Mouse (Mus musculus) left cerebral cortex, adult 8-10 months (tissue): ENCODE measurements at regions not wholly inside any gene's neighbourhood (a gene's known extent, or its start where the extent isn't known, plus 50 kb on each side); places are given as distances from the start of the nearest gene placed in this dataset.

Experiments used
- DNase-seq, 2 experiments: peaks; one replicate each; pipeline ENCODE4 v3.0.0; 2022; ENCODE audit warnings: low spot score in 2 of 2

DNA sequence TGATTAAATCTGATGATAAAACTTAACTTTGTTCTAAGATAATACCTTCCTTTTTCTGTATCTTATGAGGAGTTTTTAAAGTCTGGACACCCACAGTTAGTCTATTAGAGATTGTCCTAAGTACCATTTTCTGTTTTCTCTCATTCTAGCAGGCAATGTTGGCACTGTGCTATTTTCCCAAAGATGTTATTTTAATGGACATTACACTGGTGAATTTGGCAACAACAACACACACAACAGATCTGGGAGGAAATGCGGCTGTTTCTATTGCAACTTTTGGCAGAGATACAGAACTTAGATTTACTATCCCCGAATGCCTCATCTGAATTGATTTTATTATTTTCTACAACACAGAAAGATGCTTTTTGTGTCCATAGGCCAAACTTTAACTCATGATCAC lies 720.9 kb downstream of the Dach1 start:
- DNase-seq, result no peak

DNA sequence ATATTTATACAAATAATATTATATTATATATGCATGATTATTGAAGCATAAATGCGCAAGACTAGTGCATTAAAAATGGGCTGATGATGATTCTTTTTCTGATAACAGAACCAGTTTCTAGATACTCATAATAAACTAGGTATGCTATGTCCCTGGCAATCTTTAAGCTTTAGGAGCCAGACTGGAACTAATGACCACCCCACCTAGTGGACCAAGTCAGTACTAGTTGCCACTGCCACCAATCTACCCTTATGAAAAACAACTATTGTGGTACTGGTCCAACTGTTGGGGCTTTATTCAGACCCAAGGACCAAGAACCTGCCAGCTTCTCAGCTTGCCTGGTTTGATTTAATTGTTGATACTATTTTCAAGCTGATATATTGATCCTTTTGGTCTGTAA lies 722.8 kb downstream of the Dach1 start:
- no peak for DNase-seq

DNA sequence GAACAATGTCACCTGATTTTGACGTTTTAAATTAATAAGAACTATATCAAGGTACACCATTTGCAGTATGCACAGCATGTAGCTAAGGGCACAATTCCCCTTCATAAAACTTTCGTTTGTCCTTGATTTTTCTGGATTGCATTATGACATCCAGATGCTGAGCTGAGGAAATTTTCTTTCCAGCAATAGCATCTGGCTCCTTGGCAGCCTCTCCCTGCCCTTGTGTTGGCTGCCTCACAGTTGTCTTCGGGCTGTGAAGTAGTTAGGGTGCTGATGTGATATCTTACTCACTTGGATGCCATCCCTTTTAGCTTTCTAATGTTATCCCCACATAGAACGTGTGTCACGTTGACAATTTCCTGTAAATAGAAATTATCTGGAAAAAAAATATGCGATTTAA lies 729.2 kb downstream of the Dach1 start:
- DNase-seq, result no peak

DNA sequence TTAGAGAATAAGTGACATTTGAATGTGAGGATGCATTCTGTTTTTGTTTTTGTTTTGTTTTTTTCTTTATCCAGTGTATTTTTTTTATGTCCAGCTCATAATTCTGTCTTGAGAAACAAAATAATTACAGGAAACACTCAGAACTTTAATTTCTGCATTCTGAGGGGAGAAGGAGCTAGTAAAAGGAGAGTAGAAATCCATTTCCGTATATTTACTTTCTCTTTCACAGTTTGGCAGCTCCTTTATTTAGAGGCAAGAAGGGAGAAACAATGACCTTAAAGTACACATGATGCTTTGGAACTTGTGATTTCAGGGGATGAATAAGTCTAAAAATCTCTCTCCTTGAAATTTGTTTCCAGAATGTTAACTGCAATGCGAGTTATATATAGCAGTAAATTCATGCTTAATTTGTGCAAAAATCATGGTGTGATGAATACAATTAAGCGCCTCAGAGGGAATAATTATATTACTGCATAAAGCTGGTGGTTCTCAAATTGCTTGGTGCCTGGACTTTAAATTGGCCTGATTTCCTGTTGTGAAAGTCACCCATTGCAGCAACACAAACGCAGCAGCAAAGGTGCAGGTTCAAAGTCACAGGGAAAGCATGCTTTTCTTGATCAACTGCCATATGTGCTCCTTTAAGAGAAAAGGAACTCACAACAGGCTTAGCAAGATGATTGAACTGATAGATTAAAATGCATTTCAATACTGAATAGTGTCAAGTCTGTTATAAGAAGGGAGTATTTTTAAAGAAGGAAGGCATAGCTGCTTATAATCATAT lies 733.9 kb downstream of the Dach1 start:
- DNase-seq, result no peak

DNA sequence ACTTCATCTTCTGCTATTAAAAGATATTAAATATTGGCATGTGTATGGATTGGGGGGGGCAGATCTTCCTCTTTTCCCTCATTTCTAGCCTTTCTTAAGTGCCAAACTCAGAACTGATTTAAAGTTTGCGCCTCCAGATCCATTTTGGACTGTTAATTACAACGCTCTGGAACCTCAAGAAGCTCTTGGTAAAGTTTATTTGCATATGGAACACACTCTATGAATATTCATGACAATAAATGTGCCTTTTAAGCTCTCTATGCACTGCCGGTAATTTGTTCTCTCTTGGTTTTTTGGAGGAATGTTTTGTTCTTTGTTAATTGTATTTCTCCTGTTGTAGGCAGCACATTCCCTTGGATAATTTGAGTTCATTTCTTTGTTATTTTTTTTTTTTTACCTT lies 738.3 kb downstream of the Dach1 start:
- DNase-seq, result no peak

DNA sequence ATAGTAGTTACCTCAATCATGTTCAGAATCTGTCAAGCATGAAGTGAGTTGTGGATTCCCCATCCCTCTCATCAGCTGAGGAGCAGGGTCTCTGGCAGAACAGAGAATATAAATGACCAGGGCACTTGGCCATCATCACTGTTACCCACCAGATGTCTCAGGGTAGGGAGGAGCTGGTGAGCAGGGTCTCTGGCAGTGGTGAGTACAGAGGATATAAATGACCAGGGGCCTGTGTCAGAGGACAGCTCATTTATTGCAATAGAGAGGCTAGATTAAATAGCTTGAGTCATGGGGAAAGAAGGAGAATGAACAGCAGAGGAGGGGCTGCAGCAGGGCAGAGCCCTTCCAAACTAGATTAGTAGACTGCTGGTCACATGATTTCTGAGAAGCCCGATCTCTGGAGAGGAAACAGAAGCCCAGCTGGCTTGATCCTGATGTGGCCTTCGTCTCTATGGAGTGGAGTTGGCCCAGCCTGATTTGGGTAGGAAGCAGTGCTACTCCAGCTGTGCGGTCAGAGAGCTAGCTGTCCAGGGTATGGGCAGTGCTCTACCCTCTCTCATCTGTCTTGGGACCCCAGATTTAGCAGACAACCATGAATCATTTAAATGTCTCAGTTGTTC lies 766.3 kb downstream of the Dach1 start:
- DNase-seq, result no peak

DNA sequence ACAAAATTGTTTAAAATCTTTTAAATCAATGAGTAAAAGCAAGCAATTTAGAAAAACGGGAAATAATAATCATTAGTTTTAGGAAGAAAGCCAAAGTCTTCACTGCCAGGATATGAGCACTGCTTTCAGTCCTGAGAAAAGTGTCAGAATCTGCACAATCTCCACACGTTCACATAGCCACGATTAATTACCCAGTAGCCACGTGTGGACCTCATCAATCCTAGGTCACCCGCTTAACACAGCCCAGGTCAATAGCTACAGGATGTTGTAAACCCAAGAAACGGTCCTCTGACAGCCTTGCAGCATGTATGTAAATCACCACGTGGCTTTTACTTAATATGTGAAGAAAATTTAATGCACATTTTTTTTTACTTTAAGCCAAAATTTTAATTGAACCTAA lies 773.2 kb downstream of the Dach1 start:
- DNase-seq, result no peak

DNA sequence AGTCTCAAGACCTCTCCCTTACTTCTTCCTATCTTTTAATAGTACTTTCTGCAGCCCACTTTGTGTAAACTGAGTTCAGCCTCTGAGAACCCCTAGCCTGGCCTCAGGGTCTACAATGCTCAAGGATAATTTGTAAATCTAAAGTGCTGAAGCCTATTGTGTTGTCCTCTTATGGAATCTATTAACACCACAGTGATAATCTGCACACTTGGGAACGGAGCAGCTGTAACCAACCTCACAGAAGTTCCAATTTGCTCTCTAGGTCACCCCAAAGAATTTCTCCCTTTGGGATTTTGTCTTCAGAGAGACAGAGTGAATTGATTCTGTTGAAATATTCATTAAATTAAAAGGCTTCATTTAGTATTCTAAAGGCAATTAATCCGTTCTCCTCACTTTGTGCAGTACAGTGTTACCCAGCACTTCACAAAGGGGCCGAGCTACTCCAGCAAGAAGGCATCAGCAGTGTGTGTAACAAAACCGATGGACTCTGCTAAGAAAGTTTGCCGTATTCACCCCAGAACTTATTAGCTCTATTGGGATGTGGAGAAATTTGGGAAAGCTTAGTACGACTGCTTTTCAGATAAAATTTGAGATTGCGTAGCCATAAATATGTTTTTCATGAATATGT lies 773.7 kb downstream of the Dach1 start:
- DNase-seq, result no peak

DNA sequence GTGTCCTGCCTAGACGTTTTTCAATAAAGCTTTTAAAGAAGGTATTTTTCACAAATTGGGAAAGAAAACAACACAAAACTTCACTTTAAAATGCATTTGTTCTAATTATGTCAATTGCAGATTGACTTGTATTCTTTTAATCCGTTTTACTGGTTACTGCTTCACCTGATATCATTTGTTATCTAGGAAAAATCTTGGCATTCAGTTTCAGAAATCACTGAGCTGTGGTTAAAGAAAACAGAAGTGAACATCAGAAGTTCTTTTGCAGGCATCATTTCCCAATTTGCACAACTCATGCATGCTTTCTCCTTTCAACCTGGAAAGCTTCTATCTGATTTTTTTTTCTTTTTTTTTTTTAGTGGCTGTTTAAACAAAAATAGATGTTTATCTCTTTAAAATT lies 780.6 kb downstream of the Dach1 start:
- no peak for DNase-seq

DNA sequence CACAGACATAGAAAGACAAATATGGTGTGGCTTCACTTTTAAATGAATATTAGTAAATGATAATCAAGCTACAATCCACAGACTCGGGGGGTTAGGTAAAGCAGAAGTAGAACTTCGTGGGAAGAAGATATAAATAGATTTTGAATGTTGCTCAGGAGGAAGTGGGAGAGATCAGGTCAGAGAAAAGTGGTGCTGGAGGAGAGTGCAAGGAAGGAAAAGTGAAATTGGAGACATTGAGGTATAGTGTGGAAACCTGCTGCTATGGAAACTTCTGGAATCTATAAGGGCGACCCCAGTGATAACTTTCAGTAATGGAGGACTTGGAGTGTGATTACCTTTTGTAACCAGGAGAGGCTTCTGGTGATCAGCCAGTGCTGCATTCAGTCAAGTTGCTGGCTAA lies 789.4 kb downstream of the Dach1 start:
- no peak for DNase-seq

DNA sequence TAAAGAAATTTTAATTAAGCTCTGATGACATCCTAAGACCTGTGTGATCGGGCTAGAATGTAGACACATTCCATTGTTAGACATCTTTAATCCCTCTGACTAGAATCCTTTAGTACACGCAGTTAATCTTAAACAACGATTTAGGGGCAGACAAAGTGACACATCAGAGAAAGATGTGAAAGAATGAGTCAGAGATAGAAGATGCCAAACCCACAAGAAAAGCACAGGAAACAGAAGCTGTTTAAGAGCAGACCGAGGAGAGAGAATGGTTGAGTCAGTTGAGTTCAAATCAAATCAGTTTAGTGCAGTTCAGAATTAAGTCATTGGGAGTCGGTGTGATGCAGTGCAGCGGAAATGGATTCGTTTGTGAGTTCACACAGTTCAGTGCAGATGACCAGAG lies 812.6 kb downstream of the Dach1 start:
- no peak for DNase-seq

DNA sequence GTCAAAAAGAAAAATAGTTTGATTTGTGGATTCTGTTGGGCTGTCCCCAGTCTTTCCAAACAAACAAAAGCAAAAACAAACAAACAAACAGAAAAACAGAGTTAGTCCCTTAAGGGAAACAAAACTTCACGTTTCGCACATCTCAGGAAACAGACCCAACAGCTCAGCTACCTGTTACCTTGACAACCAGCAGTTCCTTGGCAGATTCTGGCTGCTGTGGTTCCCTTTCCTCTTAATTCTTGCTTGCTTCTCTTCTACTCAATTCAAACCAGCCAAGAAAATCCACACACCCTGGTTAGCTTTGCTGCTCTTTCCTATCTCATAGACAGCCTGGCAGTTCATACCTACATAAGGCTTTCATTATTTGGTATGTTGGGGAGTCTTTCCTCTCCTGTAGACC lies 821.6 kb downstream of the Dach1 start:
- no peak for DNase-seq

DNA sequence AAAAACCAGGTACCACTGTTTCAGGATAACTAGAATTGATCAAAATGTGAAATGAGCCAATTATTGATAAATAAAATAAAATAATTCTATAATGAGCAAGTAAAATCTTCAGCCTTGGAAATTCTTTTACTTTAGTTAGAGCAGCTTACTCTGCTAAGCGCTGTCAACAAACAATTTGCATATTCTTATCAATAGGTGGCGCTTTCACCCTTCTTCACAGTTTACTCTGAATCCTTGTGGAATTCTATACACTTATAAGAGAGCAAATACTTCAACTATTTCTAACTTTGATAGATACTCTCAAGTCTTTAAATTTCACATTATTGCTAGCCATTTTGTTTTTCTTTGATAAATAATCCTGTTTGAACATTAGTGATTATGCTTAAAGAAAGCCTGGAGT lies 812.5 kb upstream of the Klhl1 start:
- no peak for DNase-seq

DNA sequence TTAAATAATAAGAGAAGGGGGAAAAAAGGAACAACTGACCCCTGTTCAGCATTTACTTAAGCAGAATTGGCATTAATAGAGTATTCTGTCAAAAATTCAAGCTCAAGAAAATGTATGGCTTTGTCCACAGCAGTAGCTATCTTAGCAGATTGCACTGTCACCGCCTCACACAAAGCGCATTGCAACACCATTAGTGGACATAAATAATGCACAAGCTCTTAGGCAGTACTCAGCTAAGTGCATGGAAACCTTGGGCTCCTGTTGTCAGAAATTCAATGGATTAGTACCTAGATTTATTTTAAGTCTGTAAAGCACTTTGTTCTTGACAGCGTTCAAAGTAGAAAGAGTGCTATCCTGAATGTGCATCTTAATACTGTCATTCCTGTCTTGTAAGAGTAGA lies 811.1 kb upstream of the Klhl1 start:
- DNase-seq, result no peak

DNA sequence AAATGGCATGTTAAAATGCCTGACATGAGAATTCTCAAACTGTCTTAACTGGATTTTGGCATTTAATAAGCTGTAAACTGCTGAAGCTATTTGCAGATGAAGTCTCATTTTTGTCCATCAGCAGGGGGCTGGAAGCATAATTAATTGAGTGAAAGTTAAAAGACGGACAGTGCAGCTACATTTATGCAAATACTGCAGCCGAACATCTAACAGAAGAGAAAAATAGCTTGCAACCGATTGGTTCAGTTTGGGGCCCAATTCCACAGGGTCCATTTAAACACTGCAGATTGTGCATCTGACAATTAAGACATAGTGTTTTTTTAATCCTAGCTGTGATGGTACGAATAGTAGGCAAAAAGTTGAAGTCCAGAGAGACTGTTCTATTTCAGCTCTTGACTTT lies 774.2 kb upstream of the Klhl1 start:
- no peak for DNase-seq

DNA sequence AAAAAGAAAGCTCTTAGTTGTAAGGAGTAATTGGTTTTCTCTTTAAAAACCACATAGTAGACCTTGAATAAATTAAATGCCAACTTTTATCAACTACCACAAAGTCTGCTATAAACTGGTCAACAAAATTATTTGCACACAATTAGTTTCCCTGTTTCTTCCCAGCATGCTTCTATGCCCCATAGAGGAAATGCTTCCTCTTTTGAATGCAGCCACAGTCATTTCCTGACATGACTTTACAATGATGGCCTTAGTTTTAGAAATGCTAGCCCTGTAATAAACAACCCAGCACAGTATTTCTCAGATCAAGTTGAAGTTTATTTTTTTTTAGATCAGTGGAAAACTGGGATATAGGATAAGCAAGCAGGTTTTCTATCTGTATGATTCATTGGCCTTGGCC lies 768.5 kb upstream of the Klhl1 start:
- DNase-seq, result no peak

DNA sequence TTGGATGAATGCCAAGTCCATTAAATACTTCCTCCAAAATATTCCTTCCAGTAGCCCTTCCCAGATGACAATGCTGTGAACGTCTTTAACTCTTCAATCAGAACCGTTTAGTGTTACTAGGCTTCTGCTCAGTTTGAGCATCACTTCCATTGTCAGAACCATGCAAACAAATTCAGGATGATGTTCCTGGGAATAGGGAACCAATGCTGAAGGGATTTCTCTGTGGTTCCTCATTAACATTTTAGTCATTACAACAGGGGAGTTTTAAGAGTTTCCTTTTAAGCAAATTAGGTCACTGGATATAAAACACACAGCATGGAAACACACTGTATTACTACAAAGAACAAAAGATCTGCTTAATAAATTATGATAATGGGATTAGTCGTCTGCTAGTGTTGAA lies 739.6 kb upstream of the Klhl1 start:
- no peak for DNase-seq
